Mouse (Mus musculus) cerebellum, postnatal 25 days (tissue): ENCODE results near the gene Snai3.

Experiments used
- DNase-seq, 2 experiments: peaks; one replicate each; pipeline ENCODE4 v3.0.0; 2021; ENCODE audit warnings: mixed read lengths in 2 of 2

The Snai3 gene

GRCm38 (mm10) chr8:122460524-122461472 is at the start of gene Snai3:
Snai3 (minus strand) TSS chr8:122460733.
- peak; percentile 79 to 84 for DNase-seq

GRCm38 (mm10) chr8:122500856-122501255 is 40.3 kb upstream of the Snai3 start:
- peak; percentile 81 to 89 for DNase-seq

DNA sequence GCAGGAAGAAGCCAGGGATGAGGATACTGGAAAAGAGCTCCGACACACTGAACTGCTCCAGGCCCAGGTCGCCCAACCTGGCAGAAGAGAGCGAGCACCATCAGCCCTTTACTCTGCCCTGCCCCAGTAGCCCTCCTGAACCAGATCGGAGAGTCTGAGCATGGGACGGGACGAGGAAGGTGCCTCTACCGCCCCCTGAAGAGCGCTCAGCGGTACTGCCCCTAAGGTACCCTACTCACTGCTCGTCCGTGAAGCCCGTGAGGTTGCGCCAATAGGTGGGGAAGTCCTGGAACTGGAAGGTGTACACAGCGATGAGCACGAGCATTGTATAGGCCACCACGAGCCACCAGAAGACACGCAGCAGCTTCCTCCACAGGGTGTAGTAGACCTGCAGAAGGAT is 37.4 kb upstream of the Snai3 start:
- no peak for DNase-seq

DNA sequence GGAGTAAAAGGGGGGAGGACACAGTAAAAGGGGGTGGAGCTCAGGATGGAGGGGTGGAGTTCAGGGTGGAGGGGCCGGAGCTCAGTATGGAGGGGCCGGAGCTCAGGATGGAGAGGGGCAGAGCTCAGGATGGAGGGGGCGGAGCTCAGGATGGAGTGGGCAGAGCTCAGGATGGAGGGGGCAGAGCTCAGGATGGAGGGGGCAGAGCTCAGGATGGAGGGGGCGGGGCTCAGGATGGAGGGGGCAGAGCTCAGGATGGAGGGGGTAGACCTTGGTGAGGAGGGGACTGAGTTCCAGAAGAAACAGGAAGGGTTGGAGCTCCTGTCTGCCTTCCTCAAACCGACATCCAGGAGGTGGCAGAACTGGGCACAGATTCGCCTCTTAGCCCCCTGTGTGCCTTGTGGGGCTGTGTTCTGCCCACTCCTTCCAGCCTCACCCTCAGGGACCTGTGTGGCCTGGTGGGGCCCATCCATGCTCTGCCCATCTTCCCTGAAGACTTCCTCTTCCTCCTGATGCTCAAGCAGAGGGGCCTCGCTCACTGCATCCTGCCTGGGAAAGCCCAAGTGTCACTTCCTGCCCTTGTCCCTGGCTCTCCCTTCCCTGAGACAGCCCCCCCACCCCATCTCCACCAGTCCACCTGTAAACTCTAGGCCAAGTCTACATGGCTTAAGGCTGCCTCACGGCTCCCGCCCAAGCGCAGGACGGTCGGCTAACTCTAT is 36.6 kb upstream of the Snai3 start:
- DNase-seq: no peak

GRCm38 (mm10) chr8:122488387-122488786 is 27.9 kb upstream of the Snai3 start:
- peak in 1 of 2 experiments; percentile 31 for DNase-seq

DNA sequence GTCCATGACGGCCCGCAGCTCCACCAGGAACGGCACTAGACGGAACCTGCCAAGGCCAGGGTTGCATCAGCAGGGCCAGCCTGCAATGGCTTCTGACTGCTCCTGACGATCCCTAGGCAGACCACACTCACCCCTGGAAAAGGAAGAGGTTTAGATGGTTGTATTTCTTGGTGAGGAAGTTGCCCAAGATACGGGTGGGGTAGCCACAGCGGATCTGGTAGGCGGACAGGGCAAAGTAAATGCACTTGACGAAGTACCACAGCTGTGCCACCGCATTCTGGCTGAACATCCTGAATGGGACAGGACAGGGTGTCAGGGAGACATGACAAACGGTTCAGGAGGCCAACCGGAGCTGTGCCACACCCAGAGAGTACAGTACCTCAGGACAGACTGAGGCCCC is 24.3 kb upstream of the Snai3 start:
- DNase-seq: no peak

DNA sequence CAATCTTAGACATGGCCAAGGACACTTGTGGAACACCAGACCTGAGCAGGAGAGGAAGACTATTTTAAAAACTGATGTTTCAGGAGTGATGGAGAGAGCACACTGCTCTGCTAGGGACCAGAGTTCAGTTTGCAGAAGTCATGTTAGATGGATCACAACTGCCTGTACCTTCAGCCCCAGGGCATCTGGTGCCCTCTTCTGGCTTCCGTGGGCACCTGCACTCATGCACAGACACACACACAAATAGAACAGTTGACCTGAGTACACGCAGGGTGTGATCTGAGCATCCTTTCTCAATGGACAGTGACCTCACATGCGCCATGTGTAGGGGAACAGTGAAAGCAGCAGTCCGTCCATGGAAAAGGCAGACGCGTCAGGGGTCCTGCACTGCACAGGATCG is 23.3 kb upstream of the Snai3 start:
- no peak for DNase-seq

DNA sequence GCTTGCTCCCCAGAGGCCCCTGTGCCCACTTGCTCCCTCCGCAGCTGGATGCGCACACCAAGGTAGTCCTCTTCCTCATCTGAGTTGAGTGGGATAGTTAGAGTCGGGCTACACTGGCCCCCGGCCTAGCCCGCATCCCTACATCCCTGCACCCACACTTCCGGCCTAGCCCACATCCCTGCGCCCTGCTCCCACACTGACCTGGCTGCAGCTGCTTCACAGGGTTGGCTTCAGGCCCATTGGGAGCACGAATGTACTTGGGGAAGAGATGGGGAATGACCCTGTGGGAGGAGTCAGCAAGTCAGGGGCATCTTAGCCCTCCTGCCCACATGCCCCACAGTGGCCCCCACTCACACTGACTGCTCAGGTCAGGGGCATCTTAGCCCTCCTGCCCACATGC is 21.9 kb upstream of the Snai3 start:
- no peak for DNase-seq

- peak; percentile 96 to 97 for DNase-seq
Measured at GRCm38 (mm10) chr8:122475580-122476320, 15.2 kb upstream of the Snai3 start, which contains the start of the genes Rnf166 and Ctu2. Rnf166 (minus strand) TSS chr8:122476064. Ctu2 (plus strand) TSS chr8:122476143.

- peak; percentile 42 to 62 for DNase-seq
Measured at GRCm38 (mm10) chr8:122474951-122475560, 14.5 kb upstream of the Snai3 start.

- DNase-seq: no peak
Measured at GRCm38 (mm10) chr8:122473911-122474421, 13.4 kb upstream of the Snai3 start.

- no peak for DNase-seq
Measured at GRCm38 (mm10) chr8:122470691-122471090, 10.2 kb upstream of the Snai3 start.

DNA sequence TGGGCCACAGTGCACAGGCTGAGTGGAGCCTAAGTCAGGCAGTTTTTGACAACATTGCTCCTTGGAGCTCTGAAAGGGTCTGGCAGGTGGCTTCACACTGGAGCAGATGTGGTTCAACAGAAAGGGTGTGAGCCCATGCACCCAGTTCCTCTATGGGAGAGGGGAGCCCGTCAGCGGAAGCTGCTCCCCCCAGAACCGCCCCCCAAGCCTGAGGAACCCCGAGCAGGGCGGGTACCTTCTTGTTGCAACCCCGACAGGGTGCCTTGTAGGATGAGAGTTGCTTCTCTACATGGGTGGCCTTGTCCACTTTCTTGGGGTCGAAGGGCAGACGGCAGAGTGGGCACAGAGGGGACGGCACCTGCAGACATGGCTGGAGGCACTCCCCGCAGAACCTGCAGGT is 9.4 kb upstream of the Snai3 start:
- DNase-seq: no peak

- DNase-seq: no peak
Measured at GRCm38 (mm10) chr8:122469407-122469806, 8.9 kb upstream of the Snai3 start.

- no peak for DNase-seq
Measured at GRCm38 (mm10) chr8:122467816-122468215, 7.3 kb upstream of the Snai3 start.

DNA sequence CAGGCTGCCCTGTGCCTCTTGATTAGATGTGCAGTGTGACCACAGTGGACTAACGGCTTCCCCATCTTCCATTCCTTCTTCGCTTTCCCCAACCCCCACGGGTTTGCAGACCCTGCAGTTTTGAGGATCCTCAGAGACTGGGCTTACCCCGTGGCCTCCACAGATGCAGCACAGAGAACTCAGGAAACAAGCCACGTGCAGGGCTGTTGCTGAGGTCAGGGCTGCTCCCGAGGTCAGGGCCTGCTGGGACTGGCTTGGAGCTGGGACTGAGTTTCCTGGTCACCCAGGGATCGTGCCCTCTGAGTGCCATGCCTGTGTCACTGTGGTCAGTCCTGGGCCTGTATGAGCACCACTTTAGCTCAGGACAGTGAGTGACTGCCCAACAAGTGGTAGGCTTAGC is 4.5 kb upstream of the Snai3 start:
- DNase-seq: no peak

DNA sequence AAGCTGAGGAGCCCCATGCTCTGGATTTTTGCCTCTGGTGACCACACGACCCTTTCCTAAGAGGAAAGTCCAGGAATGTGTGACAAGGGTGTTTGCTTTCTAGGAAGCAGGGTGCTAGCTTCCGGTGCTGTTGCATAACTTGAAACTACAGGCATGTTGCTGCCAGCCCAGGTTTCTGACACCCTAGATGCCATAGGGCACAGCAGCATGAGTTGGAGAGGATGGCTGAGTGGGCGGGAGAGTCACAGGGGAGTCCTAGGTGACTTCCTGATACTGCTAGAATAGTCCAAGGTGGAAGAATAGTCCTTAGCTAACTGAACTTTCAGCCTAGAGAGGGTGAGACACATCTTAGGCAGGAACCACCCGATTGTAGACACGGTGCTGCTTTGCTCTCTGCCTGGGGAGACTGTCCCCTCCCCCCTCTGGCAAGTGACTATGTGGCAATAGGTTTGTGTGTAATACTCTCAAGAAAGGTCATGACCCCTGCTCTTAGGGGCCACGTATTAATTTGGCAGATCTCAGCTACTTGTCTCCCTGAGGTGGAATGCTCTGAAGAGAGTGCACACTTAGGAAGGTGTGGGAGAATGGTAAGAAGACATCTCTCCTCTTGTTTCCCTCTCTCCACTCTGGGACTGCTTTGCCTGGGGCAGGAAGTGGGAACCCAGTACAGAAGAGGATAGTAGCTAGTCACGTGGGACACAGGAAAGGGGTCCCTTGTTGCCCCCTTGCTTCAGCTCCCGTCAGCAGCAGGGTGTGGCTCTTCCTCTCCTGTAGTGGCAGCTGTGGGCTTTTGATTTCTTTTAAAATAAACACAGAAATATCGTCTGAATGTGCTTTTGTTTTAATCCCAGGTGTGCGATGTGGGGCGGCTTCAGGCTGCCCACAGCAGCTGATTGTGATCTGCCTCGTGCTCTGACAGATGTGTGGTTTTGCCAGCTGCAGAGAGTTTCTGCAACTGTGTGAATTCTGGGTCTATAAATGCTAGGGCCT is 3.4 kb upstream of the Snai3 start:
- DNase-seq: no peak

- DNase-seq: no peak
Measured at GRCm38 (mm10) chr8:122462510-122462909, 2.0 kb upstream of the Snai3 start.

GRCm38 (mm10) chr8:122461473-122462148 is 1.1 kb upstream of the Snai3 start:
- DNase-seq: no peak

GRCm38 (mm10) chr8:122459990-122460389 is 543 bp downstream of the Snai3 start:
- no peak for DNase-seq
